Mouse (Mus musculus): ENCODE data around the gene Hps6.

- TF ChIP-seq CTCF (IDR thresholded peaks at IDR 0.05; ENCODE audit: low read depth) (no peak), EP300 (IDR thresholded peaks at IDR 0.05; ENCODE audit: low read depth) (no peak)
Observed at GRCm38 (mm10) chr19:45997365-45997764, 5.9 kb upstream of the Hps6 start.
